14 mouse cellular contexts compared by ENCODE assay signal in genomic region chr6:82760749-82761357, GRCm38 (mm10). TPM values are rescaled to one million over a fixed set of nuclear protein-coding genes. Genes with fewer than 3 reads are reported as not detected.
A peak's percentile ranks its signal among the peaks of the same experiment; 100 is the strongest.
DNase-seq lines count a peak whose midpoint lies in the region; ATAC-seq and TF ChIP-seq lines count a peak whose summit lies in the region.
"Had no signal": no experiment of that assay in that cellular context is flagged by ENCODE, and none has a peak within 500 bp of the region (broad histone marks: within the 10 kb centered on the region; RNA-seq: fewer than 3 reads in every experiment).

No protein-coding gene starts in this region.

- H3K36me3 ChIP-seq in ES-Bruce4 (ENCODE audit: control insufficient read depth, insufficient read depth, low read length, poor library complexity, severe bottlenecking) = peaks cover 30% of the 10 kb centered on the region
- H3K36me3 ChIP-seq in forebrain, embryonic 12.5 days (replicated peaks) = peaks cover 5% of the 10 kb centered on the region; the same call in 1 of the 2 replicates
- H3K36me3 ChIP-seq: hindbrain, embryonic 13.5 days; lung, embryonic 15.5 days; neural tube, embryonic 12.5 days had no signal

- H3K4me2 ChIP-seq in forebrain, embryonic 12.5 days = no peak overlapping the region
- H3K4me2 ChIP-seq: hindbrain, embryonic 13.5 days; lung, embryonic 15.5 days; midbrain, embryonic 12.5 days; neural tube, embryonic 12.5 days had no signal

- intact Hi-C loops in gastrocnemius, adult 2 months (cut with DNase I) = no loop called here

- WGBS in forebrain, embryonic 12.5 days = 81% methylated on average over 3 of the region's 3 CpGs

- no peak overlapping the region for H3K4me3 ChIP-seq in gastrocnemius, adult 2 months
- H3K4me3 ChIP-seq in ES-Bruce4 (ENCODE audit: low read depth, low read length) = no peak overlapping the region
- H3K4me3 ChIP-seq in embryonic fibroblast, embryonic 13.5 days (ENCODE audit: insufficient read depth, low read length) = no peak overlapping the region
- no peak overlapping the region for H3K4me3 ChIP-seq in forebrain, embryonic 12.5 days (replicated peaks)
- H3K4me3 ChIP-seq: hindbrain, embryonic 13.5 days; lung, embryonic 15.5 days; midbrain, embryonic 12.5 days; neural tube, embryonic 12.5 days had no signal

- TF ChIP-seq POLR2A in ES-Bruce4 (IDR thresholded peaks at IDR 0.05; ENCODE audit: insufficient read depth, low read length) = no peak
- no peak for TF ChIP-seq POLR2A in embryonic fibroblast, embryonic 13.5 days (IDR thresholded peaks at IDR 0.05; ENCODE audit: low read depth, low read length)

- TF ChIP-seq CTCF in gastrocnemius, adult 2 months (IDR thresholded peaks at IDR 0.05) = no peak
- no peak for TF ChIP-seq CTCF in ES-Bruce4 (IDR thresholded peaks at IDR 0.05; ENCODE audit: low read depth, low read length)
- TF ChIP-seq CTCF in embryonic fibroblast, embryonic 13.5 days (IDR thresholded peaks at IDR 0.05; ENCODE audit: borderline replicate concordance, insufficient read depth, low read length) = no peak

- no peak for ATAC-seq in erythroid progenitor cell, adult 5-6 weeks (replicated peaks; ENCODE audit: low FRiP score, poor library complexity, severe bottlenecking)
- ATAC-seq in forebrain, embryonic 12.5 days (ENCODE audit: low FRiP score) = no peak

- TF ChIP-seq EP300 in ES-Bruce4 (IDR thresholded peaks at IDR 0.05; ENCODE audit: insufficient read depth, low read depth, low read length) = peak; percentile 67; the same call in 1 of the 2 replicates

- no peaks in the 10 kb centered on the region for H3K9me3 ChIP-seq in ES-Bruce4 (replicated peaks; ENCODE audit: control insufficient read depth, insufficient read depth, low read length, poor library complexity, severe bottlenecking)
- no peaks in the 10 kb centered on the region for H3K9me3 ChIP-seq in forebrain, embryonic 12.5 days
- H3K9me3 ChIP-seq: hindbrain, embryonic 13.5 days; lung, embryonic 15.5 days; midbrain, embryonic 12.5 days; neural tube, embryonic 12.5 days had no signal

- H3K9ac ChIP-seq in ES-Bruce4 (ENCODE audit: low read depth, poor library complexity, severe bottlenecking) = no peak overlapping the region
- H3K9ac ChIP-seq in forebrain, embryonic 12.5 days = no peak overlapping the region
- H3K9ac ChIP-seq: hindbrain, embryonic 13.5 days; lung, embryonic 15.5 days; midbrain, embryonic 12.5 days; neural tube, embryonic 12.5 days had no signal

- DNase-seq in gastrocnemius, adult 2 months = peak; percentile 77
- no peak for DNase-seq in gastrocnemius, postnatal 10 days
- DNase-seq in heart, postnatal 4 days = peak; percentile 63
- DNase-seq in layer of hippocampus, postnatal 36 days = no peak
- DNase-seq: kidney, adult 18-20 months; thymus, adult 18-20 months had no signal

- H3K4me1 ChIP-seq in ES-Bruce4 (ENCODE audit: control insufficient read depth, insufficient read depth, low read length) = peaks cover 23% of the 10 kb centered on the region
- peaks cover 7% of the 10 kb centered on the region for H3K4me1 ChIP-seq in embryonic fibroblast, embryonic 13.5 days (ENCODE audit: control insufficient read depth, insufficient read depth, low read length)
- H3K4me1 ChIP-seq in forebrain, embryonic 12.5 days = peaks cover 6% of the 10 kb centered on the region; the same call in 1 of the 2 replicates
- H3K4me1 ChIP-seq: midbrain, embryonic 12.5 days had no signal

- peak overlapping the region; percentile 97 for H3K27ac ChIP-seq in gastrocnemius, adult 2 months
- H3K27ac ChIP-seq in ES-Bruce4 (ENCODE audit: insufficient read depth, low read length) = peak overlapping the region; percentile 85; the same call in 1 of the 2 replicates
- peak overlapping the region; percentile 27; the same call in 1 of the 2 replicates for H3K27ac ChIP-seq in embryonic fibroblast, embryonic 13.5 days (ENCODE audit: insufficient read depth, low read length)
- no peak overlapping the region for H3K27ac ChIP-seq in forebrain, embryonic 12.5 days
- H3K27ac ChIP-seq: hindbrain, embryonic 13.5 days; lung, embryonic 15.5 days; midbrain, embryonic 12.5 days; neural tube, embryonic 12.5 days had no signal

- H3K27me3 ChIP-seq in ES-Bruce4 (ENCODE audit: control insufficient read depth, insufficient read depth, low read length, poor library complexity, severe bottlenecking) = no peaks in the 10 kb centered on the region
- H3K27me3 ChIP-seq in forebrain, embryonic 12.5 days = no peaks in the 10 kb centered on the region
- H3K27me3 ChIP-seq: hindbrain, embryonic 13.5 days; lung, embryonic 15.5 days; midbrain, embryonic 12.5 days; neural tube, embryonic 12.5 days had no signal

RNA-seq across cellular contexts. Expression of gene Hk2, which starts 13.4 kb away (rescaled TPM):
- total RNA-seq in gastrocnemius, adult 2 months (2021) = 100 to 1,000 TPM; 243 to 313 TPM
- 10 to 100 TPM; 50.0 to 61.7 TPM for total RNA-seq in gastrocnemius, postnatal 10 days (2021)
- polyA plus RNA-seq in ES-Bruce4 (2011; ENCODE audit: insufficient read depth, insufficient read length, low read depth, missing spikeins) = 78.6 and 83.0 TPM in 2 replicates
- polyA plus RNA-seq in embryonic fibroblast, embryonic 13.5 days (2011; ENCODE audit: insufficient read length, low read depth, missing spikeins) = 26.2 and 30.8 TPM in 2 replicates
- 10 to 100 TPM; 86.8 to 96.6 TPM for total RNA-seq in heart, postnatal 4 days (2021)
- 7.6 and 10.5 TPM in 2 replicates for total RNA-seq in erythroid progenitor cell, adult 5-6 weeks (2015; ENCODE audit: low replicate concordance)
- 5.2 and 8.5 TPM in 2 replicates for total RNA-seq in erythroid progenitor cell, adult 5-6 weeks (2017; ENCODE audit: low replicate concordance)
- 16.4 and 21.5 TPM in 2 replicates for polyA plus RNA-seq in forebrain, embryonic 12.5 days (2016; fragmentation: Nextera tagmentation; extraction: Ambion mirVana)
- total RNA-seq in layer of hippocampus, postnatal 36 days (2021) = 1 to 10 TPM; 6.9 to 8.3 TPM

RNA-seq across cellular contexts. Expression of gene Pole4, which starts 55.7 kb away (rescaled TPM):
- total RNA-seq in gastrocnemius, adult 2 months (2021) = 10 to 100 TPM; 16.7 to 18.4 TPM
- total RNA-seq in gastrocnemius, postnatal 10 days (2021) = 10 to 100 TPM; 26.1 to 28.9 TPM
- polyA plus RNA-seq in ES-Bruce4 (2011; ENCODE audit: insufficient read depth, insufficient read length, low read depth, missing spikeins) = 54.0 and 61.1 TPM in 2 replicates
- polyA plus RNA-seq in embryonic fibroblast, embryonic 13.5 days (2011; ENCODE audit: insufficient read length, low read depth, missing spikeins) = 54.9 and 75.0 TPM in 2 replicates
- 10 to 100 TPM; 47.0 to 47.2 TPM for total RNA-seq in heart, postnatal 4 days (2021)
- 14.7 and 19.5 TPM in 2 replicates for total RNA-seq in erythroid progenitor cell, adult 5-6 weeks (2015; ENCODE audit: low replicate concordance)
- 16.3 and 28.5 TPM in 2 replicates for total RNA-seq in erythroid progenitor cell, adult 5-6 weeks (2017; ENCODE audit: low replicate concordance)
- 91.2 and 91.3 TPM in 2 replicates for polyA plus RNA-seq in forebrain, embryonic 12.5 days (2016; fragmentation: Nextera tagmentation; extraction: Ambion mirVana)
- total RNA-seq in layer of hippocampus, postnatal 36 days (2021) = 10 to 100 TPM; 34.3 to 35.3 TPM

Comparison
In these comparisons a context has a peak if more than half of its experiments do, and no peak if none do; other contexts are left out.
1. DNase-seq: peak in gastrocnemius, adult 2 months (single experiment) and heart, postnatal 4 days (single experiment); none in gastrocnemius, postnatal 10 days (single experiment) and layer of hippocampus, postnatal 36 days (0 of 2).
2. RNA of gene Hk2, which starts 13.4 kb away (total RNA-seq): 243 to 313 TPM in gastrocnemius, adult 2 months, 86.8 to 96.6 TPM in heart, postnatal 4 days and 50.0 to 61.7 TPM in gastrocnemius, postnatal 10 days; 5.2 to 10.5 TPM in erythroid progenitor cell, adult 5-6 weeks and 6.9 to 8.3 TPM in layer of hippocampus, postnatal 36 days; every median in the first group is over 4 times any median in the second.